Mouse (Mus musculus) cerebellum, adult 2 months (tissue): ENCODE measurements around the gene Tpk1.

Experiments used
- CTCF ChIP-seq: fragments of 200-500 bp; IDR thresholded peaks from 2 replicates; pipeline ENCODE4 v1.5.1; 2011; ENCODE audit warnings: low read depth, mild to moderate bottlenecking, control low read depth, low read length, moderate library complexity, borderline replicate concordance; ENCODE audit not compliant: insufficient read depth
- POLR2A ChIP-seq: fragments of 200-500 bp; IDR thresholded peaks from 2 replicates; pipeline ENCODE4 v1.6.1; 2011; ENCODE audit warnings: low read length, control low read depth, borderline replicate concordance; ENCODE audit not compliant: insufficient read depth

DNA sequence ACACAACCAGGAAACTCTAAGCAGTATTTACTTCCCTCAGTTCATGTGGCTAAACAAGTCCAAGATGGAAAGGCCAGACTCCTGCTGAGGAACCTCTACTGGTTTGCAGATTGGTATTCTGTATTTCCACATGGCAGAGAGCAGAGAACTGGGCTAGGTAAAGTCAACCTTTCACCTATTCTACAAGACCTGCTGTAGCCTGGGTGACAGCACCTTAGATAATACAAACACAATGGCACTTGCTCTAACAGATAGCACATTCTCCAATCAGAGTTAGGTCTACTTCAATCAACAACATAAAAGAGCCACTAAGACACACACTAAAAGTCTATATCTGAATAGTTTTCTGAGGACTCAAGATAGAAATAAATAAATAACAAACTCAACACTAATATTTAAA lies 190.2 kb downstream of the Tpk1 start:
- no peak for TF ChIP-seq CTCF
- TF ChIP-seq POLR2A: no peak
